Mouse (Mus musculus) bone marrow macrophage, adult 2 months (primary cell): ENCODE measurements around the gene Mrps21.

Experiments used
- CTCF ChIP-seq: IDR thresholded peaks from 2 replicates; pipeline ENCODE4 v1.5.1; 2012; ENCODE audit warnings: low read depth, mild to moderate bottlenecking, low read length, moderate library complexity
- POLR2A ChIP-seq: IDR thresholded peaks from 2 replicates; pipeline ENCODE4 v1.6.1; 2012; ENCODE audit warnings: mild to moderate bottlenecking, low read depth, low read length, borderline replicate concordance

DNA sequence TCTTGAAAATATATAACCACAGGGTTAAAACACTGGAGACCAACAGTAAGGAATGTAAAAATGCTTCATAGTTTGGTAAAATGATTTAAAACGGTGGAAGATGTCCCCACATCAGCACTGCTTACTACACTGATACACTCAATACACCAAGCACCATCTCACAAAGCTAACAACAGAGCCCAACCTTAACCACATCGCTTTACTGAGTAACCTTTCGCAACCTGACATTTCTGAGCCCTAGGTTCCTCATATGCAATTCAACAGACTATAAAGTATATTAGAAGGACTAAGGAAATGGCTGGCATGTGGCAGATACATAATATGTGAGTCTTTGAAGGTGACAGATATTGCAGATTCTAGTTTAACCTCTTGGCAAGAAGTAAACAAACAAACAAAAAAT is 54.6 kb downstream of the Mrps21 start:
- TF ChIP-seq CTCF, result no peak
- TF ChIP-seq POLR2A, result no peak
